Mouse (Mus musculus) testis, adult 2 months (tissue): ENCODE results near the gene Fahd2a. TPM values are rescaled to one million over a fixed set of nuclear protein-coding genes. Genes with fewer than 3 reads are reported as not detected.

Source experiments
- H3K27ac ChIP-seq: fragments of 200-500 bp; 2 replicates; pipeline ENCODE4 v1.5.1; 2012; ENCODE audit warnings: low read depth, low read length; ENCODE audit not compliant: control insufficient read depth, insufficient read depth
- H3K27me3 ChIP-seq: fragments of 200-500 bp; 2 replicates; pipeline ENCODE4 v1.6.1; 2012; ENCODE audit warnings: mild to moderate bottlenecking, low read length, moderate library complexity; ENCODE audit not compliant: control insufficient read depth, insufficient read depth
- H3K36me3 ChIP-seq: fragments of 200-500 bp; 2 replicates; pipeline ENCODE4 v1.6.1; 2012; ENCODE audit warnings: mild to moderate bottlenecking, low read length; ENCODE audit not compliant: control insufficient read depth, insufficient read depth
- H3K4me1 ChIP-seq: fragments of 200-500 bp; 2 replicates; pipeline ENCODE4 v1.6.1; 2012; ENCODE audit warnings: low read length; ENCODE audit not compliant: control insufficient read depth, insufficient read depth
- H3K4me3 ChIP-seq: fragments of 200-500 bp; 2 replicates; pipeline ENCODE4 v1.5.1; 2012; ENCODE audit warnings: low read depth, mild to moderate bottlenecking, low read length, moderate library complexity, mixed read lengths; ENCODE audit not compliant: control insufficient read depth
- CTCF ChIP-seq: fragments of 200-500 bp; IDR thresholded peaks from 2 replicates; pipeline ENCODE4 v1.5.1; 2012; ENCODE audit warnings: low read depth, mild to moderate bottlenecking, inconsistent platforms, low read length, moderate library complexity; ENCODE audit not compliant: control insufficient read depth, insufficient read depth, insufficient replicate concordance
- POLR2A ChIP-seq: fragments of 200-500 bp; IDR thresholded peaks from 2 replicates; pipeline ENCODE4 v1.6.1; 2012; ENCODE audit warnings: low read depth, mild to moderate bottlenecking, inconsistent platforms, low read length, moderate library complexity; ENCODE audit not compliant: control insufficient read depth
- polyA plus RNA-seq: library from polyadenylated mRNA; depleted of rRNA; stranded (reverse); fragments of >200 nt; gene quantifications from 2 replicates; pipeline ENCODE4 v1.2.3, GENCODE M21; 2012; rRNA removed

The Fahd2a gene
- 26.7 and 27.1 TPM in 2 replicates for polyA plus RNA-seq

- no peaks in the 10 kb centered on the region for H3K36me3 ChIP-seq
- H3K4me1 ChIP-seq: peaks cover 12% of the 10 kb centered on the region
- H3K4me3 ChIP-seq: peak within 1 kb of the TSS; percentile 98
- TF ChIP-seq CTCF (peak; percentile 15; the same call in 1 of the 2 replicates), POLR2A (peak; percentile 87)
- peak within 1 kb of the TSS; percentile 79 for H3K27ac ChIP-seq
- H3K27me3 ChIP-seq: no peaks in the 10 kb centered on the region
Observed at GRCm38 (mm10) chr2:127444055-127444789, at the start of gene Fahd2a. Fahd2a (minus strand) TSS chr2:127444565.

GRCm38 (mm10) chr2:127484476-127485170, 40.3 kb upstream of the Fahd2a start:
- H3K27ac ChIP-seq: no peak overlapping the region
- no peaks in the 10 kb centered on the region for H3K36me3 ChIP-seq
- H3K4me1 ChIP-seq: peaks cover 4% of the 10 kb centered on the region
- no peak overlapping the region; the same call in 1 of the 2 replicates for H3K4me3 ChIP-seq
- H3K27me3 ChIP-seq: no peaks in the 10 kb centered on the region
- no peak for TF ChIP-seq POLR2A
- no peak for TF ChIP-seq CTCF

- Histone ChIP-seq H3K36me3 (no peaks in the 10 kb centered on the region), H3K4me3 (peak overlapping the region; percentile 4), H3K27me3 (no peaks in the 10 kb centered on the region), H3K4me1 (peaks cover 4% of the 10 kb centered on the region), H3K27ac (no peak overlapping the region)
- no peak for TF ChIP-seq POLR2A
- TF ChIP-seq CTCF: no peak
Observed at GRCm38 (mm10) chr2:127483001-127483400, 38.6 kb upstream of the Fahd2a start.

- peaks cover 4% of the 10 kb centered on the region for H3K4me1 ChIP-seq
- H3K4me3 ChIP-seq: peak overlapping the region; percentile 66
- H3K27ac ChIP-seq: no peak overlapping the region
- TF ChIP-seq CTCF (no peak), POLR2A (no peak)
- no peaks in the 10 kb centered on the region for H3K36me3 ChIP-seq
- no peaks in the 10 kb centered on the region for H3K27me3 ChIP-seq
Observed at GRCm38 (mm10) chr2:127482533-127482911, 38.2 kb upstream of the Fahd2a start.

- TF ChIP-seq POLR2A (no peak), CTCF (no peak)
- peak overlapping the region; percentile 66 for H3K4me3 ChIP-seq
- H3K27ac ChIP-seq: no peak overlapping the region
- H3K4me1 ChIP-seq: peaks cover 4% of the 10 kb centered on the region
- H3K27me3 ChIP-seq: no peaks in the 10 kb centered on the region
- no peaks in the 10 kb centered on the region for H3K36me3 ChIP-seq
Observed at GRCm38 (mm10) chr2:127481841-127482532, 37.6 kb upstream of the Fahd2a start.

- no peak overlapping the region; the same call in 1 of the 2 replicates for H3K27ac ChIP-seq
- H3K27me3 ChIP-seq: no peaks in the 10 kb centered on the region
Observed at GRCm38 (mm10) chr2:127479763-127480162, 35.4 kb upstream of the Fahd2a start.

GRCm38 (mm10) chr2:127479210-127479609, 34.8 kb upstream of the Fahd2a start:
- TF ChIP-seq POLR2A: no peak
- TF ChIP-seq CTCF: no peak
- no peak overlapping the region for H3K4me3 ChIP-seq
- H3K36me3 ChIP-seq: no peaks in the 10 kb centered on the region
- H3K27me3 ChIP-seq: no peaks in the 10 kb centered on the region
- H3K27ac ChIP-seq: no peak overlapping the region; the same call in 1 of the 2 replicates
- peaks cover 4% of the 10 kb centered on the region for H3K4me1 ChIP-seq

More at GRCm38 (mm10) chr2:127479763-127480162, 35.4 kb upstream of the Fahd2a start:
- Histone ChIP-seq H3K4me3 (no peak overlapping the region), H3K36me3 (no peaks in the 10 kb centered on the region), H3K4me1 (peaks cover 4% of the 10 kb centered on the region)
- TF ChIP-seq CTCF: peak; percentile 24; the same call in 1 of the 2 replicates
- TF ChIP-seq POLR2A: no peak
